Comparison of ENCODE assay signal across 19 mouse cellular contexts in genomic region chr9:28686942-28687611, GRCm38 (mm10).
DNase-seq lines count a peak whose midpoint lies in the region; ATAC-seq and TF ChIP-seq lines count a peak whose summit lies in the region.
"Had no signal": no experiment of that assay in that cellular context is flagged by ENCODE, and none has a peak within 500 bp of the region (broad histone marks: within the 10 kb centered on the region; RNA-seq: fewer than 3 reads in every experiment).

No protein-coding gene starts in this region.

- no peaks in the 10 kb centered on the region for H3K9me3 ChIP-seq in neural tube, embryonic 12.5 days
- H3K9me3 ChIP-seq in neural tube, embryonic 15.5 days (replicated peaks): no peaks in the 10 kb centered on the region
- H3K9me3 ChIP-seq: embryonic facial prominence, embryonic 15.5 days; G1E; midbrain, embryonic 15.5 days; stomach, embryonic 15.5 days had no signal

- no peak overlapping the region for H3K4me2 ChIP-seq in neural tube, embryonic 12.5 days (replicated peaks)
- H3K4me2 ChIP-seq in neural tube, embryonic 15.5 days: no peak overlapping the region
- H3K4me2 ChIP-seq: embryonic facial prominence, embryonic 15.5 days; midbrain, embryonic 15.5 days; stomach, embryonic 15.5 days had no signal

- H3K27ac ChIP-seq in layer of hippocampus, adult 2 months: no peak overlapping the region
- H3K27ac ChIP-seq in neural tube, embryonic 12.5 days: no peak overlapping the region
- no peak overlapping the region for H3K27ac ChIP-seq in neural tube, embryonic 15.5 days (replicated peaks)
- H3K27ac ChIP-seq: embryonic facial prominence, embryonic 15.5 days; liver, embryonic 14.5 days; midbrain, embryonic 15.5 days; stomach, embryonic 15.5 days had no signal

- no peak overlapping the region for H3K4me3 ChIP-seq in layer of hippocampus, adult 2 months
- no peak overlapping the region for H3K4me3 ChIP-seq in neural tube, embryonic 12.5 days
- no peak overlapping the region for H3K4me3 ChIP-seq in neural tube, embryonic 15.5 days (replicated peaks)
- H3K4me3 ChIP-seq: embryonic facial prominence, embryonic 15.5 days; midbrain, embryonic 15.5 days; stomach, embryonic 15.5 days had no signal

- no peak overlapping the region for H3K9ac ChIP-seq in neural tube, embryonic 12.5 days
- no peak overlapping the region for H3K9ac ChIP-seq in neural tube, embryonic 15.5 days (replicated peaks)
- H3K9ac ChIP-seq: embryonic facial prominence, embryonic 15.5 days; liver, embryonic 14.5 days; midbrain, embryonic 15.5 days; stomach, embryonic 15.5 days had no signal

- H3K36me3 ChIP-seq in neural tube, embryonic 12.5 days: no peaks in the 10 kb centered on the region
- no peaks in the 10 kb centered on the region for H3K36me3 ChIP-seq in neural tube, embryonic 15.5 days
- H3K36me3 ChIP-seq: embryonic facial prominence, embryonic 15.5 days; G1E; midbrain, embryonic 15.5 days; stomach, embryonic 15.5 days had no signal

- 49% methylated on average over 7 of the region's 7 CpGs for WGBS in neural tube, embryonic 12.5 days
- 29% methylated on average over 7 of the region's 7 CpGs for WGBS in neural tube, embryonic 15.5 days

- H3K27me3 ChIP-seq in neural tube, embryonic 12.5 days (replicated peaks): no peaks in the 10 kb centered on the region
- no peaks in the 10 kb centered on the region for H3K27me3 ChIP-seq in neural tube, embryonic 15.5 days (replicated peaks)
- H3K27me3 ChIP-seq: embryonic facial prominence, embryonic 15.5 days; midbrain, embryonic 15.5 days; stomach, embryonic 15.5 days had no signal

- peak; percentile 63 for ATAC-seq in neural tube, embryonic 12.5 days (ENCODE audit: low FRiP score, low read depth)
- no peak for ATAC-seq in neural tube, embryonic 15.5 days (ENCODE audit: low FRiP score)
- ATAC-seq: lung, postnatal 0 days; midbrain, embryonic 15.5 days had no signal

- peak; percentile 2 for DNase-seq in embryo, embryonic 10.5 days (ENCODE audit: low spot score)
- DNase-seq in embryo, embryonic 9.5 days (ENCODE audit: extremely low spot score): no peak
- DNase-seq in layer of hippocampus, adult 2 months (ENCODE audit: low spot score in 2 of 2): no peak
- DNase-seq in layer of hippocampus, postnatal 10 days (ENCODE audit: low spot score in 2 of 2): no peak
- peak; percentile 20 for DNase-seq in retina, postnatal 7 days (ENCODE audit: low read depth, low spot score)
- DNase-seq in right cerebral cortex, postnatal 10 days (ENCODE audit: low spot score in 2 of 2): no peak
- DNase-seq: adrenal gland, postnatal 14 days; cerebellum, adult 11 months; kidney, adult 8-10 months; kidney, postnatal 14 days; thymus, adult 18-20 months had no signal

- no peaks in the 10 kb centered on the region for H3K4me1 ChIP-seq in neural tube, embryonic 12.5 days
- H3K4me1 ChIP-seq in neural tube, embryonic 15.5 days: 0 out of 2 replicates have a peak, but pooled peaks cover 8% of the 10 kb centered on the region
- H3K4me1 ChIP-seq: embryonic facial prominence, embryonic 15.5 days; stomach, embryonic 15.5 days had no signal

- peak; percentile 48 for TF ChIP-seq CTCF in layer of hippocampus, adult 2 months (conservative IDR thresholded peaks at IDR 0.05)

Comparison
In these comparisons a context has a peak if more than half of its experiments do, and no peak if none do; other contexts are left out.
1. DNase-seq: peak in embryo, embryonic 10.5 days (single experiment) and retina, postnatal 7 days (single experiment); none in embryo, embryonic 9.5 days (single experiment), layer of hippocampus, adult 2 months (0 of 2), layer of hippocampus, postnatal 10 days (0 of 2) and right cerebral cortex, postnatal 10 days (0 of 2).